8 mouse cellular contexts compared by ENCODE assay signal in genomic region chr15:79071117-79072039, GRCm38 (mm10). TPM values are rescaled to one million over a fixed set of nuclear protein-coding genes. Genes with fewer than 3 reads are reported as not detected.
DNase-seq lines count a peak whose midpoint lies in the region; ATAC-seq and TF ChIP-seq lines count a peak whose summit lies in the region.
"Had no signal": no experiment of that assay in that cellular context is flagged by ENCODE, and none has a peak within 500 bp of the region (broad histone marks: within the 10 kb centered on the region; RNA-seq: fewer than 3 reads in every experiment).

No protein-coding gene starts in this region.

- no peak overlapping the region for H3K4me3 ChIP-seq in hindbrain, postnatal 0 days (ENCODE audit: low read length)
- no peak overlapping the region for H3K4me3 ChIP-seq in hindbrain, embryonic 14.5 days (replicated peaks; ENCODE audit: low read length)
- no peak overlapping the region for H3K4me3 ChIP-seq in C2C12 (ENCODE audit: insufficient read depth, poor library complexity, severe bottlenecking)
- H3K4me3 ChIP-seq in embryonic fibroblast, embryonic 13.5 days (ENCODE audit: insufficient read depth, low read length): no peak overlapping the region
- H3K4me3 ChIP-seq: lung, embryonic 15.5 days had no signal

- TF ChIP-seq POLR2A in embryonic fibroblast, embryonic 13.5 days (IDR thresholded peaks at IDR 0.05; ENCODE audit: low read depth, low read length): no peak

- peaks cover 13% of the 10 kb centered on the region for H3K79me3 ChIP-seq in C2C12 (ENCODE audit: low read depth)

- peaks cover 4% of the 10 kb centered on the region; the same call in 1 of the 2 replicates for H3K4me1 ChIP-seq in hindbrain, postnatal 0 days (ENCODE audit: insufficient read depth, low read length)
- H3K4me1 ChIP-seq in hindbrain, embryonic 14.5 days (replicated peaks; ENCODE audit: control insufficient read depth, insufficient read depth, low read length): peaks cover 15% of the 10 kb centered on the region
- H3K4me1 ChIP-seq in embryonic fibroblast, embryonic 13.5 days (ENCODE audit: control insufficient read depth, insufficient read depth, low read length): no peaks in the 10 kb centered on the region

- peak; percentile 40 for DNase-seq in hindbrain, postnatal 0 days (ENCODE audit: low spot score)
- no peak for DNase-seq in hindbrain, embryonic 14.5 days (ENCODE audit: low spot score)
- DNase-seq in NIH3T3 (ENCODE audit: low read depth): peak; percentile 76
- DNase-seq in mesoderm, embryonic 11.5 days (ENCODE audit: low read depth, low spot score): peak; percentile 32
- no peak for DNase-seq in urinary bladder, postnatal 25 days (ENCODE audit: low spot score)

- no peak for ATAC-seq in hindbrain, postnatal 0 days
- no peak for ATAC-seq in hindbrain, embryonic 14.5 days (ENCODE audit: low FRiP score)

- H3K27ac ChIP-seq in hindbrain, postnatal 0 days: no peak overlapping the region
- no peak overlapping the region for H3K27ac ChIP-seq in hindbrain, embryonic 14.5 days
- H3K27ac ChIP-seq in embryonic fibroblast, embryonic 13.5 days (ENCODE audit: insufficient read depth, low read length): no peak overlapping the region
- H3K27ac ChIP-seq: lung, embryonic 15.5 days had no signal

- no peak overlapping the region for H3K9ac ChIP-seq in hindbrain, postnatal 0 days (replicated peaks; ENCODE audit: low read length)
- H3K9ac ChIP-seq in hindbrain, embryonic 14.5 days: no peak overlapping the region
- H3K9ac ChIP-seq: lung, embryonic 15.5 days had no signal

- 64% methylated on average over 5 of the region's 5 CpGs for WGBS in hindbrain, postnatal 0 days
- 69% methylated on average over 5 of the region's 5 CpGs for WGBS in hindbrain, embryonic 14.5 days

- H3K27me3 ChIP-seq in hindbrain, postnatal 0 days (ENCODE audit: insufficient read depth, low read length): no peaks in the 10 kb centered on the region
- no peaks in the 10 kb centered on the region for H3K27me3 ChIP-seq in hindbrain, embryonic 14.5 days (ENCODE audit: control insufficient read depth, insufficient read depth, low read length)
- H3K27me3 ChIP-seq in C2C12 (ENCODE audit: control insufficient read depth, insufficient read depth, insufficient read length): no peaks in the 10 kb centered on the region
- H3K27me3 ChIP-seq: lung, embryonic 15.5 days had no signal

- no peak overlapping the region for H3K4me2 ChIP-seq in hindbrain, postnatal 0 days (ENCODE audit: low read depth, low read length)
- H3K4me2 ChIP-seq in hindbrain, embryonic 14.5 days (replicated peaks): no peak overlapping the region
- H3K4me2 ChIP-seq: lung, embryonic 15.5 days had no signal

- no peaks in the 10 kb centered on the region for H3K9me3 ChIP-seq in hindbrain, postnatal 0 days (ENCODE audit: low read length)
- no peaks in the 10 kb centered on the region for H3K9me3 ChIP-seq in hindbrain, embryonic 14.5 days (ENCODE audit: control insufficient read depth, low read length)
- H3K9me3 ChIP-seq: lung, embryonic 15.5 days had no signal

- H3K79me2 ChIP-seq in C2C12 (ENCODE audit: control insufficient read depth, insufficient read depth): peaks cover 14% of the 10 kb centered on the region

- TF ChIP-seq CTCF in hindbrain, postnatal 0 days (IDR thresholded peaks at IDR 0.05; ENCODE audit: low read depth): peak; percentile 72
- TF ChIP-seq CTCF in C2C12 (IDR thresholded peaks at IDR 0.05; ENCODE audit: control insufficient read depth, insufficient read depth, insufficient read length): peak; percentile 37
- peak; percentile 30; the same call in 1 of the 2 replicates for TF ChIP-seq CTCF in embryonic fibroblast, embryonic 13.5 days (IDR thresholded peaks at IDR 0.05; ENCODE audit: borderline replicate concordance, insufficient read depth, low read length)

- peaks cover under 1% of the 10 kb centered on the region; the same call in 1 of the 2 replicates for H3K36me3 ChIP-seq in hindbrain, postnatal 0 days (ENCODE audit: insufficient read depth, low read length)
- peaks cover under 1% of the 10 kb centered on the region for H3K36me3 ChIP-seq in hindbrain, embryonic 14.5 days (replicated peaks; ENCODE audit: control insufficient read depth, insufficient read depth)
- peaks cover 6% of the 10 kb centered on the region for H3K36me3 ChIP-seq in C2C12 (ENCODE audit: control insufficient read depth, insufficient read depth)

- H3ac ChIP-seq in C2C12 (ENCODE audit: control insufficient read depth, insufficient read length, low read depth): no peak overlapping the region

TF ChIP-seq in C2C12, 6 proteins besides CTCF, POLR2A, EP300 and RAD21:
- peak; percentile 9 for TF ChIP-seq USF1 (IDR thresholded peaks at IDR 0.05; ENCODE audit: low read depth)
- TF ChIP-seq MAX (IDR thresholded peaks at IDR 0.05): peak; percentile 82
- no peak for TF ChIP-seq MYOG (IDR thresholded peaks at IDR 0.05; ENCODE audit: control insufficient read depth, extremely low read depth, insufficient read length)
- TF ChIP-seq MYOD1 (IDR thresholded peaks at IDR 0.05; ENCODE audit: control insufficient read depth, insufficient read length, low read depth): no peak

RNA-seq across cellular contexts. Expression of gene Eif3l, which starts 3.6 kb away (rescaled TPM):
- 221 and 229 TPM in 2 replicates for total RNA-seq in hindbrain, postnatal 0 days (2014; rRNA removed)
- polyA plus RNA-seq in hindbrain, postnatal 0 days (2015; fragmentation: Nextera tagmentation; extraction: Ambion mirVana): 163 and 164 TPM in 2 replicates
- 170 and 177 TPM in 2 replicates for polyA plus RNA-seq in hindbrain, embryonic 14.5 days (2014; fragmentation: Nextera tagmentation; extraction: Ambion mirVana)
- 369 TPM for polyA plus RNA-seq in C2C12 (2012; fragmentation: generic; extraction: Trizol)
- polyA plus RNA-seq in embryonic fibroblast, embryonic 13.5 days (2011; ENCODE audit: insufficient read length, low read depth, missing spikeins): 247 and 268 TPM in 2 replicates

RNA-seq across cellular contexts. Expression of gene Ankrd54, which starts 8.7 kb away (rescaled TPM):
- total RNA-seq in hindbrain, postnatal 0 days (2014; rRNA removed): 60.4 and 62.5 TPM in 2 replicates
- 36.7 and 42.4 TPM in 2 replicates for polyA plus RNA-seq in hindbrain, postnatal 0 days (2015; fragmentation: Nextera tagmentation; extraction: Ambion mirVana)
- polyA plus RNA-seq in hindbrain, embryonic 14.5 days (2014; fragmentation: Nextera tagmentation; extraction: Ambion mirVana): 42.2 and 53.1 TPM in 2 replicates
- 45.6 TPM for polyA plus RNA-seq in C2C12 (2012; fragmentation: generic; extraction: Trizol)
- 10.4 and 13.8 TPM in 2 replicates for polyA plus RNA-seq in embryonic fibroblast, embryonic 13.5 days (2011; ENCODE audit: insufficient read length, low read depth, missing spikeins)

RNA-seq across cellular contexts. Expression of gene Galr3, which starts 29.7 kb away (rescaled TPM):
- total RNA-seq in hindbrain, postnatal 0 days (2014; rRNA removed): 0.47 and 1.2 TPM in 2 replicates
- polyA plus RNA-seq in hindbrain, postnatal 0 days (2015; fragmentation: Nextera tagmentation; extraction: Ambion mirVana): 0.20 and 0.25 TPM in 2 replicates
- polyA plus RNA-seq in hindbrain, embryonic 14.5 days (2014; fragmentation: Nextera tagmentation; extraction: Ambion mirVana): not detected in 2 replicates
- polyA plus RNA-seq in C2C12 (2012; fragmentation: generic; extraction: Trizol): not detected
- polyA plus RNA-seq in embryonic fibroblast, embryonic 13.5 days (2011; ENCODE audit: insufficient read length, low read depth, missing spikeins): not detected in 2 replicates
- polyA plus RNA-seq: lung, embryonic 15.5 days had no signal

RNA-seq across cellular contexts. Expression of gene Micall1, which starts 37.3 kb away (rescaled TPM):
- 28.1 and 36.4 TPM in 2 replicates for total RNA-seq in hindbrain, postnatal 0 days (2014; rRNA removed)
- 8.0 and 9.5 TPM in 2 replicates for polyA plus RNA-seq in hindbrain, postnatal 0 days (2015; fragmentation: Nextera tagmentation; extraction: Ambion mirVana)
- polyA plus RNA-seq in hindbrain, embryonic 14.5 days (2014; fragmentation: Nextera tagmentation; extraction: Ambion mirVana): 12.9 and 14.3 TPM in 2 replicates
- polyA plus RNA-seq in C2C12 (2012; fragmentation: generic; extraction: Trizol): 12.7 TPM
- 17.0 and 27.4 TPM in 2 replicates for polyA plus RNA-seq in embryonic fibroblast, embryonic 13.5 days (2011; ENCODE audit: insufficient read length, low read depth, missing spikeins)

RNA-seq across cellular contexts. Expression of gene H1f0, which starts 43.1 kb away (rescaled TPM):
- total RNA-seq in hindbrain, postnatal 0 days (2014; rRNA removed): 211 and 233 TPM in 2 replicates
- polyA plus RNA-seq in hindbrain, postnatal 0 days (2015; fragmentation: Nextera tagmentation; extraction: Ambion mirVana): 259 and 272 TPM in 2 replicates
- 74.8 and 75.7 TPM in 2 replicates for polyA plus RNA-seq in hindbrain, embryonic 14.5 days (2014; fragmentation: Nextera tagmentation; extraction: Ambion mirVana)
- polyA plus RNA-seq in C2C12 (2012; fragmentation: generic; extraction: Trizol): 111 TPM
- polyA plus RNA-seq in embryonic fibroblast, embryonic 13.5 days (2011; ENCODE audit: insufficient read length, low read depth, missing spikeins): 107 and 206 TPM in 2 replicates

Comparison
In these comparisons a context has a peak if more than half of its experiments do, and no peak if none do; other contexts are left out.
1. DNase-seq: peak in hindbrain, postnatal 0 days (single experiment), NIH3T3 (single experiment) and mesoderm, embryonic 11.5 days (single experiment); none in hindbrain, embryonic 14.5 days (single experiment) and urinary bladder, postnatal 25 days (single experiment).
2. Peak in every context shown above with its lines, with median percentiles within 50 percentile points of each other: CTCF ChIP-seq.